Mouse (Mus musculus) neural tube, embryonic 14.5 days (tissue): Measurements from ENCODE around the gene Aqp7. TPM values are rescaled to one million over a fixed set of nuclear protein-coding genes. Genes with fewer than 3 reads are reported as not detected.
"Not testable (repeated sequence)": the region's sequence is repeated elsewhere in the genome, so short reads cannot be mapped to it uniquely, and the experiment has no call there.

ENCODE experiments used
- ATAC-seq: fragments of 200-750 bp; cut with Nextera tagmentation; 2 replicates; pipeline ENCODE4 v1.8.0; 2017; ENCODE audit warnings: low read depth, mild to moderate bottlenecking, moderate TSS enrichment, moderate library complexity
- H3K27ac ChIP-seq: fragments of 300-500 bp; sonication (generic); 2 replicates; pipeline ENCODE4 v1.5.1; 2014; ENCODE audit warnings: low read depth, mild to moderate bottlenecking, control low read depth, low read length, moderate library complexity, mixed read lengths
- H3K27me3 ChIP-seq: fragments of 300-500 bp; sonication (generic); 2 replicates; pipeline ENCODE4 v1.6.1; 2014; ENCODE audit warnings: low read length; ENCODE audit not compliant: control insufficient read depth, insufficient read depth
- H3K36me3 ChIP-seq: fragments of 300-500 bp; sonication (generic); 2 replicates; pipeline ENCODE4 v1.6.1; 2014; ENCODE audit warnings: low read length, mixed read lengths; ENCODE audit not compliant: control insufficient read depth, insufficient read depth
- H3K4me1 ChIP-seq: fragments of 300-500 bp; sonication (generic); 2 replicates; pipeline ENCODE4 v1.6.1; 2014; ENCODE audit warnings: low read length; ENCODE audit not compliant: control insufficient read depth, insufficient read depth
- H3K4me2 ChIP-seq: fragments of 300-500 bp; sonication (generic); 2 replicates; pipeline ENCODE4 v1.6.1; 2014; ENCODE audit warnings: mild to moderate bottlenecking, low read depth, low read length, control low read depth
- H3K4me3 ChIP-seq: fragments of 300-500 bp; sonication (generic); 2 replicates; pipeline ENCODE4 v1.5.1; 2014; ENCODE audit warnings: low read depth, low read length, control low read depth, mixed read lengths
- H3K9ac ChIP-seq: fragments of 300-500 bp; sonication (generic); replicated peaks from 2 replicates; pipeline ENCODE4 v1.6.1; 2014; ENCODE audit warnings: low read depth, mild to moderate bottlenecking, control low read depth, low read length, mixed read lengths
- H3K9me3 ChIP-seq: fragments of 300-500 bp; sonication (generic); 2 replicates; pipeline ENCODE4 v1.6.1; 2016; ENCODE audit warnings: low read length; ENCODE audit not compliant: control insufficient read depth
- WGBS: fragments of 180-500 bp; shearing (Covaris S2); extraction: QIAGEN DNeasy Blood & Tissue Kit; methylation state at CpG from one replicate; pipeline ENCODE4 v1.1.7; 2014; 5-methylcytosine and 5-hydroxymethylcytosine counted together
- polyA plus RNA-seq: library from polyadenylated mRNA; unstranded; fragments of >200 nt; fragmentation: Nextera tagmentation; extraction: Ambion mirVana; gene quantifications from 2 replicates; pipeline ENCODE4 v1.2.1, GENCODE M21; 2014

The Aqp7 gene
- polyA plus RNA-seq, 1 experiment from 2014 or later = not detected

GRCm38 (mm10) chr4:41087459-41088298, 39.7 kb upstream of the Aqp7 start:
- WGBS = 85% methylated on average over 16 of the region's 16 CpGs
- H3K27me3 ChIP-seq = no peaks in the 10 kb centered on the region

GRCm38 (mm10) chr4:41086947-41087346, 39.0 kb upstream of the Aqp7 start:
- H3K9ac ChIP-seq = no peak overlapping the region
- no peak overlapping the region for H3K4me3 ChIP-seq
- no peaks in the 10 kb centered on the region for H3K4me1 ChIP-seq
- no peaks in the 10 kb centered on the region for H3K9me3 ChIP-seq
- no peak for ATAC-seq
- no peak overlapping the region for H3K4me2 ChIP-seq
- no peaks in the 10 kb centered on the region for H3K27me3 ChIP-seq
- no peak overlapping the region for H3K27ac ChIP-seq
- 81% methylated on average over 9 of the region's 9 CpGs for whole genome bisulfite sequencing
- H3K36me3 ChIP-seq = no peaks in the 10 kb centered on the region

More at GRCm38 (mm10) chr4:41087459-41088298, 39.7 kb upstream of the Aqp7 start:
- Histone ChIP-seq H3K36me3 (no peaks in the 10 kb centered on the region), H3K4me2 (no peak overlapping the region), H3K27ac (no peak overlapping the region), H3K4me3 (no peak overlapping the region), H3K9me3 (no peaks in the 10 kb centered on the region), H3K4me1 (no peaks in the 10 kb centered on the region), H3K9ac (no peak overlapping the region)
- ATAC-seq = no peak

GRCm38 (mm10) chr4:41084819-41085218, 36.9 kb upstream of the Aqp7 start:
- H3K9ac ChIP-seq = no peak overlapping the region
- WGBS = 88% methylated on average over 4 of the region's 4 CpGs
- no peaks in the 10 kb centered on the region for H3K9me3 ChIP-seq
- no peaks in the 10 kb centered on the region for H3K36me3 ChIP-seq
- H3K4me2 ChIP-seq = no peak overlapping the region
- no peak for ATAC-seq
- no peak overlapping the region for H3K27ac ChIP-seq
- no peak overlapping the region for H3K4me3 ChIP-seq
- H3K27me3 ChIP-seq = no peaks in the 10 kb centered on the region
- no peaks in the 10 kb centered on the region for H3K4me1 ChIP-seq

DNA sequence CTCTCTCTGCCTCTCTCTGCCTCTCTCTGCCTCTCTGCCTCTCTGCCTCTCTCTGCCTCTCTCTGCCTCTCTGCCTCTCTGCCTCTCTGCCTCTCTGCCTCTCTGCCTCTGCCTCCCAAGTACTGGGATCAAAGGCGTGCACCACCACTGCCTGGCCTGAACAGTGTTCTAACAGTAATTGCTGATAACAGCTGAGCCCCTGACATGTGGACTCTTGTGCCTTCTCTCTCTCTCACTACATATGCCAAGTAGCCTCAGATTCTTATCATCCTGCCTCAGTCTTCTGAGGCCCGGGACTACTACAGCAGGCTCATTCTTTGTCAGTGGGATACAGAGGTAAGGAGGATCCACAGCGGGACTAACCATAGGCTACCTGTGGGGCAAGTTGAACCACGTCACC, 34.9 kb upstream of the Aqp7 start:
- not testable (repeated sequence) for ATAC-seq, H3K9me3 ChIP-seq, H3K27ac ChIP-seq, H3K4me2 ChIP-seq, H3K27me3 ChIP-seq, H3K9ac ChIP-seq, H3K36me3 ChIP-seq, H3K4me3 ChIP-seq, H3K4me1 ChIP-seq
- WGBS = 70% methylated on average over 4 of the region's 4 CpGs

DNA sequence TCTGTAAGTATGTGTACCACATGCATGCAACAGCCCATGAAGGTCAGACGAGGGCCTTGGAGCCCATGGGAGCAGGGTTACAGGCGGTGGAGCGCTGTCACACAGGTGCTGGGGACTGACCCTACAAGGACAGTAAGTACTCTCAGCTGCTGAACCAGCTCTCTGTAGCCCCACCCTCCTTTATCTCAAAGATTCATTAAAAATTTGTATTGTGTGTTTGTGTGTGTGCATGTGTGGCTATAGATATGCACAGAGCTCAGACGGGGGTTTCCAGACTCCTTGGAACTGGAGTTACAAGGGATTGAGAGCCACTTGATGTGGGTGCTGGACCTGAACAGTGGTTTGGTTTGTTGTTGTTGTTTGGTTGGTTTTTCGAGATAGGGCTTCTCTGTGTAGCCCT, 33.8 kb upstream of the Aqp7 start:
- no peak overlapping the region for H3K4me2 ChIP-seq
- no peak overlapping the region for H3K9ac ChIP-seq
- H3K4me1 ChIP-seq = no peaks in the 10 kb centered on the region
- no peaks in the 10 kb centered on the region for H3K27me3 ChIP-seq
- 86% methylated on average over 5 of the region's 5 CpGs for WGBS
- H3K36me3 ChIP-seq = no peaks in the 10 kb centered on the region
- H3K27ac ChIP-seq = no peak overlapping the region
- no peaks in the 10 kb centered on the region for H3K9me3 ChIP-seq
- H3K4me3 ChIP-seq = no peak overlapping the region
- ATAC-seq = no peak

- no peak overlapping the region for H3K4me2 ChIP-seq
- no peaks in the 10 kb centered on the region for H3K9me3 ChIP-seq
- ATAC-seq = no peak
- no peaks in the 10 kb centered on the region for H3K27me3 ChIP-seq
- 86% methylated on average over 6 of the region's 6 CpGs for WGBS
- H3K4me3 ChIP-seq = no peak overlapping the region
- no peaks in the 10 kb centered on the region for H3K36me3 ChIP-seq
- no peak overlapping the region for H3K27ac ChIP-seq
- H3K9ac ChIP-seq = no peak overlapping the region
- H3K4me1 ChIP-seq = no peaks in the 10 kb centered on the region
Measured at GRCm38 (mm10) chr4:41078726-41079125, 30.8 kb upstream of the Aqp7 start.

- Histone ChIP-seq H3K4me2 (no peak overlapping the region), H3K27me3 (no peaks in the 10 kb centered on the region), H3K27ac (no peak overlapping the region), H3K36me3 (no peaks in the 10 kb centered on the region), H3K9ac (no peak overlapping the region), H3K4me1 (no peaks in the 10 kb centered on the region), H3K9me3 (no peaks in the 10 kb centered on the region), H3K4me3 (no peak overlapping the region)
- ATAC-seq = no peak
- 68% methylated on average over 6 of the region's 6 CpGs for WGBS
Measured at GRCm38 (mm10) chr4:41074461-41074860, 26.5 kb upstream of the Aqp7 start.

- Histone ChIP-seq H3K4me2 (no peak overlapping the region), H3K4me1 (no peaks in the 10 kb centered on the region), H3K4me3 (no peak overlapping the region), H3K27me3 (no peaks in the 10 kb centered on the region), H3K9me3 (no peaks in the 10 kb centered on the region), H3K36me3 (no peaks in the 10 kb centered on the region), H3K27ac (no peak overlapping the region), H3K9ac (no peak overlapping the region)
- no peak for ATAC-seq
- 83% methylated on average over 12 of the region's 12 CpGs for WGBS
Measured at GRCm38 (mm10) chr4:41073008-41073817, 25.3 kb upstream of the Aqp7 start.
